Mouse (Mus musculus): ENCODE data around the gene 1600014C10Rik.

1600014C10Rik gene

DNA sequence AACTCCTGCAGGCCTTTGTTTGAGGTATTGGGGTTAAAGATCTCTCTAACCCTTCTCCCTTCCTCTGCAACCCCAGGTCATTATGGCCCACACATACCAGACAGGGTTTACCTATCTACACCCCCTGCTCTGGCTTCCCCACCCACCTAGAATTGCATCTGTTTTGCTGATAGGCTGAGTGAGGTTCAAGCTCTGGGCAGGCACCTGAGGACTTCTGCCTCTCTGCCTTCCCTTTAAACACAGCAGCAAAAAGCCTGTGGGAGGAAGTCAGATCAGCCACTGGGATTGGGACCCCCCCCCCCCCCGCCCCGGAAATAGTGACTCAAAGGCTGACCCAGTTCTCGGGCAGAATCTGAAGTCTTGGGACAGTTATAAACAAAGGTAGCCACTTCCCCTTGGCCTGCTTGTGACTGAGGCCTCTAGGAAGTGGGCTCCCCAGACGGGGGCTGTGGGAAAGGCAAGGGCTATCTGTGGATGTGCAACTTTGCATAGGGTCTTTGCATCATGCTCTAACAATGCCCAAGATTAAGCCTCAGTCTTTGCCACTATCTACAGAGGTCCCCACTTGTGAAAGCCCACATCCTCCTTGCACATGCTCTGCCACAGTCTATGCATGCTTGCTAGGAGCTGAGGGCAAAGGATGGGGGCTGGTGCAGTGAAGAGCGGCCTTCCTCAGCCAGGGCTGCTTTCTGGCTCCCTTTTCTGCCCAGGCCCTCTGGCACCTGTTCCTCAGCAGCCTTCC is 31.6 kb downstream of the 1600014C10Rik start:
- DNase-seq (ENCODE audit: extremely low spot score) = no peak

DNA sequence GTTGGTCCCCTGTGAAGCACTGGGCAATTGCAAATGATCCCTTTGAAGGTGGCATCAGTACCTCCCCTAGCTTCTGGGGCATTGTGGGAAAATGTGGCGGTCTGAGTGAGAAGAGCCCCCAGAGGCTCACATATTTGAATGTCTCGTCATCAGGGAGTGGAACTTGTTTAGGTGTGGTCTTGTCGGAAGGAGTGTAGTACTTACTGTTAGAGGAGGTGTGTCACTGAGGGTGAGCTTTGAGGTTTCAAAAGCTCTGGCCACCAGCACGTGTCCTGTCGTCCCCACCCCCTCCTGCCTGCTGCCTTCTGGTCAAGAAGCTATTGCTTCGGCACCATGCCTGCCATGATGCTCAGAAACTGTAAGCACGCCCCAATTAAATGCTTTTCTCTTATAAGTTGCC is 32.3 kb downstream of the 1600014C10Rik start:
- no peak for DNase-seq (ENCODE audit: extremely low spot score)

DNA sequence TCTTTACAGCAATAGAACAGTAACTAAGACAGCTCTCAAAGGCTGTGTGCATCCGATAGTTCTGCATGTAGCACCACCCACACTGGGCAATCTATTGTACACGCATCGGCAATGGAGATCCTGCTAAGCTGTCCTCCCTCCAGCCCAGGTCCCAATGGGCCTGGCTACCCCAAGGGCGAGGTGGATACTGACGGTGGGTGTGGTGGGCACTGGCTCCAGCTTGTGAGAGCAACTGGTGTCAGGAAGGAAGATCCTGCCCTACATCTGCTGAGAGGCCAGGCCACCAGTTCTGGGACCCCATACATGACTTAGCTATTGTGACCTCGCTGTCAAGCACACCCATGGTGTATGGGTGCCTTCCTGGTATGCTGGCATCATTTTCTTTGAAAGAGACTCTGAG is 32.7 kb downstream of the 1600014C10Rik start:
- no peak for DNase-seq (ENCODE audit: extremely low spot score)

DNA sequence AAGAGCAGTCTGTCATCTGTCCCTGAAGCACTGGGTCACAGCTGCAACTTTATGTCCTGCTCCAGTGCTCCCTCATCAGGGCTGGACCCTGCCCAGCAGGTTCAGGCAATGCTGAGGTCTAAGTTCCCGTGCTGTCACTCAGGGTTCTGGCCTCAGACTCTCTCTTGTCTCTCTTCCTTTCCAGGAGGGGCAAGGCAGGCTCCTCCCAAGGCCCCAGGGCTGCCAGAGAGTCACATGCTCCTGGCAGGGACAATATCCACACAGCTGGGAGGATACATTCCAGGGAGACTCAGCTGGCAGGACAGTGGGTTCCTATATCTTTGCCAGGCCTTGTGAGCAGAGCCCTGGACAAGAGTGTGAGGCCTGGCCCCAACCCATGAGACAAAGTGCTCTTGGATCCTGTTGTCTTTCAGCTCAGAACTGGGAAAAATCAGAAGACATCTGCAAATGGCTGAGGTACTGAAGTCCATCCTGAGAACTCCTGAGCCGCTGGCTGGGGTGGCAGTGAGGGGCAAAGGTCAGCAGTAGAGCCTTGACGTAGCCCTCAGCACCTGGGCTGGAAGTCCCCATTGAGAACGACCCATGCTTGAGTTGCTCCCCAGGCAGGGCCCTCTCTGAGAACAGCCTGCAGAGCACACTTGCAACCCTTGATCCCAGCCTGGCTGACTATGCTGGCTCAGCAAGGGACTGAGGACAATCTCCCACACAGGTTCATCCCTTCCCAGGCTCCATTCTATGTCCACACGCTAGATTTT is 34.6 kb downstream of the 1600014C10Rik start:
- no peak for DNase-seq (ENCODE audit: extremely low spot score)

DNA sequence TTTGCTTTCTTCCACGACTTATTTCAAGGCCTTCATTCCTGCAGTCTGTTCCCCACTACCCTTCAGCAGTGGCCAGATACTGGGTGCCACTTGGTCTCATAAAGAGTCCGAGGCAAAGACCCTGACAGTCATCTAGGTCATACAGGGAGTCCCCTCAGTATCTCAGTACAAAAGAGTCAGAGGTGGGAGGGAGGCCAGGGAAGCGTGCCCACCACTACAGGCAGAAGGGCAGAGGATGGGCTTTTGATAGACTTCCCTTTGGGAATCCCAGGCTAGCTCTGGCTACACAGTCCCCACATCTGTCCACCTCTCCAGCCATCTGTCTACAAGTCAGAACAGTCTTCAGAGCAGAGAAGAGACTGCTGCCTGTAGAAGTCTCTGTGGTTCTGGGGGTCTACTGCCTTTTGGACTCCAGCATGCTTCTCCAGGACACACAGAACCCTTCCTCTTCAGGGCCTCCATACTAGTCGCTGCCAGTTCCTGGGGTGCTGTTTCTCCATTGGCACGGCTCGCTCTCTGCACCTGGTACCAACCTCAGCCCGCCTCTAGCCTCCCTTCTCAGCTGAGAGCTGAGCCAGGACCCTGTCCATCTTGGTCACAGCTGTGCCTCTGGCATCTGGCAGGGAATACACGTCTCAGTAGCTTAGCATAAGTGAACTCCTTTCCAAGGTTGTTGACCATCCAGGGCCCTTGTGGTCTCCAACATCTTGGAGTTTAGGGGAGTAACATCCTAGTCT is 35.8 kb downstream of the 1600014C10Rik start:
- DNase-seq (ENCODE audit: extremely low spot score) = no peak

DNA sequence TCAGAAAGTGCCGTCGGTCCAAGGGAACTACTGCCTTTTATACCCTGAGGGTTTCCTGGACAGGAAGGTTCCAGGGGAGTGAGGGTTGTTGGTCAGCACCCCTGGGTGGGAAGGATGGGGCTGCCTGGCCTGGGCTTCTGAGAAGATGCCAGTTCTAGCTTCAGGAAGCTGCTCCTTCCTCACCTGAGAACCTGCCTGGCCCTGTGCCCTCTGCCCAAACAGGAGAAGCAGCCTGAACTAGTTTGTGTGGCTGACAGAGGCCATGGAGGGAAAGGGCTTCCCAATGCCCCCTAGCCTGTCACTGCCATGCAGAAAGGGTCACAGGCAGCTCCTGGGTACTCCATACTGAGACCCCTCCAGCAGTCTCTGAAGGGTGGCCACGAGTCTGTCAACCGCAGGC is 36.5 kb downstream of the 1600014C10Rik start:
- DNase-seq (ENCODE audit: extremely low spot score) = no peak

DNA sequence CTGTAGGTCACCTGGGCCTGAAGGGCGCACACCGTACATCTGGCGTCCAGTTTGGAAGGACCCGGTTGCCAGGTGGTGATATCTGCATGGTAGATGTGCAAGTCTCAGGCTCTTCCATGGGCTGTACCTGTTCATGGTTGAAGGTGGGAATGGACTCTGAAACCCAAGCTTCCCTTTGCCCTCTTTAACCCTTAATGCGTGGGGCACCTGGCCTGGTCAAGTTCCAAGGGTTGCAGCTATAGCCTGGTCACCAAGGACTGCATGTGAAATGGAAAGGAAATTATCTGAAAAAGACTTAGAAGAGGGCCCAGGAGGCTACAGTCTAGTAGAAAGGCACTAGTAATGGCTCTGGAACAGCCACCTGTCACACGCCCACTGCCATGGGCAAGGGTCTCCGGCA is 37.8 kb downstream of the 1600014C10Rik start:
- no peak for DNase-seq (ENCODE audit: extremely low spot score)

DNA sequence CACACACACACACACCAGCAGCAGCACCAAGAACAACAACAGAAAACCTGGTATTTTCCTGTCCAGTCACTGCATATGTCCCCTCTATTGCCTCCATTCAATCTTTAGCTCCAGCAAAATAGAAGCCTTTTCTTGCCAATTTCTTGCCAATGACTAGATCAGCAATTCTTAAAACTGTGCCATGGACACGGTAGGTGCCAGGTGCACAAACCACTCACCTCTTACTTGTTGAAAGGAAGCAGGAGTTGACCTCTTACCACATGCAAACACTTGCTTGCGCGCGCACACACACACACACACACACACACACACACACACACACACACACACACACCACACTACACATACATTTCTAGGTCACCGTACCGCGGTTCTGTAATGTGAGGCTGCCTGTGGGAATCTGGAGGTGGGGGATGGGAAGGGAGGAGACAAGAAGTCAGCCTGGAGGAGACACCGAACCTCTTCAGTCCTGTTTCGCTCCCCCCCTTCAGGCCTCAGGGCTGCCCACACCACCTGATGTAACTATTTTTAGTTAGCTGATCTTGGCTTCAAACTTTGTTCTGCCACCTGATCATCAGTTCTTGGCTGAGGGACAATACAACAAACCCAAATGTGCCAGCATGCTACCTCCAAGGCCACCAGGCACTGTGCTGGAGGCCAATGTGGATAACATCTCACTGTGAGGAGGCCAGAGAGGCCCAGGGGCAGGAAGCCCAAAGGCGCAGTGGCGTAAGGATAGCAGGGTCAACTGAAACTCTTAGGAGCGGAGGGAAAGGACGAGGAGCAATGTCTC is 41.8 kb downstream of the 1600014C10Rik start:
- DNase-seq (ENCODE audit: extremely low spot score) = no peak

DNA sequence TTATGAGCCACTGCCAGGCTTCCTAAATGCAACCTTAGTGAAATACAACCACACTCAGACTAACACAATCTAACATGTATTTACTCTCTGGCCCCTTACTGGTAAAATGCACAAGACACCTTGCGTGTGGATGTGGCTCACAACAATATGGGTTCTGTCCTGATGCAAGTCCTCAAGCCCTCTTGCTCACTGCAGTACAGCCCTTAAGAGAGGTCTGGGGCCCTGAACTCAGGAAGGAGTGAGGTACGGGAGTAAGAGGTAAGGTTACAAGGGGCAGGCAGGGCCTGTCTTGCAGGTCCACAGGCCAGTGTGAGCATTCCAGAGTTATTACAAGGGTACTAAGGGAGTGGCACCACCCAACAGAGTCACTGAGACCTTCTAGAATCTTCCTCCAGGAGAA is 43.2 kb downstream of the 1600014C10Rik start:
- DNase-seq (ENCODE audit: extremely low spot score) = no peak

DNA sequence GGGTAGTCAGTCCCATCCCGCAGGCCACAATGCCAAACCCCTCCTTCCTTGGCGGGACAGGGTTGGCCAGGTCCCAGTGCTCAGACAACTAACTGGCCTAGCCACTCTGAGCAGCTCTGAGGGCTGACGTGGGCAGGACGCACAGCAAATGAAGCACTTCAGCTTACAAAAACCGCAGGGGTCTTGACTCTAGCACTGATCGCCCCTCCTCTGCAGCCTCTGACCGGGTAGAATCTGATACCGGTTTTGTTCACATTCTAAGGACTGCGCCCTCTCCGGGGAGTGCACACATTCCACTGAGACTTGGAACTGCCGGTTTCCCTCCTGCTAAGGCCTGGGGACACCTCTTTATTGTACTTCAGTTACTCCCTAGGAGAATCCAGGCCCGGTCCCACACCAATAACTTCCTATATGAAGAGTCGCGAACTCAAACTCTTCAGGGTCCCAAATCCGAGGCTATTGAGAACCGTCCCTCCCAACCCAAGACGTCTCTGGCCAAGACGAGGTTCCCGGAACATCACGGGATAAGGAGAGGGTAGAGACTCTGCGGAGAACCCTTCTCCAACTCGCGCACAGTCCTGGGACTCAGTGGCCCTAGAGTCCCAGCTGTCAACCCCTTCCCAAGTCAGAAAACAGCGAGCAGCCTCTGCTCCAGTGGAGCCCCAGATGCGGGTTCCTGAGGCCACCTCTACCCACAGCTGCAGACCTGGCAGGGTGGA is 44.3 kb downstream of the 1600014C10Rik start:
- DNase-seq (ENCODE audit: extremely low spot score) = peak; percentile 68

DNA sequence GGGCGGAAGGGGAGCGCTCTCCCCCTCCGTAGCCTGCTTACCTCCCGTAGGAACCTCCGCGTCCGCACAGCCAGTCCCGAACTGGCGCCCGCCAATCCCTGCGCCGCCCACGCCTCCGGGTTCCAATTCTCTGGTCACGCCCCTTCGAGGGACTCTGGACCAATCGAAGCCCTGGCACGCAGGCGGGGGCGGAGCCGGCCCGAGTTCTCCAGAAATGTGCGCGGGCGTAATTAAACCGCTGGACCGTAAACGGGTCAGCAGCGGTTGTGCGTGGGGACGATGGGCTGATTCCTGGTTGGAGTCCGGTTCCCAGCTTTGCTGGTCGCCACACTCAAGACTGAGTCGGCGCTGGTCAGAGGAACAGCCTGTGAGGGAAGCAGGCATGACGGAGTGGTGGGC is 44.9 kb downstream of the 1600014C10Rik start, which contains the start of gene Plekhf1:
Gene Plekhf1 (minus strand): TSS at position 117 of the 399 bp plus-strand sequence.
- peak; percentile 94 for DNase-seq (ENCODE audit: extremely low spot score)

DNA sequence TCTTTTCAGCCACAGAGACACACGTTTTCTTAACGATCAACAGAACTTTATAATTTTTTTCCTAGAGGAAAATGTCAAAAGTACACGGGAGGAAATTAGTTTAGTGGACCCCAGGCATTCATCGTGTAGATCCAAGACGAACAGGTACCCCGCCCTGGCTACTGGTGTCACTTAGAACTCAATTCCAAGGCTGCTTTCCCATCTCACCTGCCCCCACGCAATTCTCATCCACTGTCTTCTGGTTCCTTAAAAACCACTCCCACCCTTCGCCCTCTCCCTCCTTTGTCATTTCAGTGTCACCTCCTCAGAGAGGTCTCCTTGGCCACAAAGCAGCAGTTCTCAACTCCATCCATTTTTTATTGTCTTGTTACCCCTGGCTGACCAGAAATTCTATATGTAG is 45.3 kb downstream of the 1600014C10Rik start:
- no peak for DNase-seq (ENCODE audit: extremely low spot score)

DNA sequence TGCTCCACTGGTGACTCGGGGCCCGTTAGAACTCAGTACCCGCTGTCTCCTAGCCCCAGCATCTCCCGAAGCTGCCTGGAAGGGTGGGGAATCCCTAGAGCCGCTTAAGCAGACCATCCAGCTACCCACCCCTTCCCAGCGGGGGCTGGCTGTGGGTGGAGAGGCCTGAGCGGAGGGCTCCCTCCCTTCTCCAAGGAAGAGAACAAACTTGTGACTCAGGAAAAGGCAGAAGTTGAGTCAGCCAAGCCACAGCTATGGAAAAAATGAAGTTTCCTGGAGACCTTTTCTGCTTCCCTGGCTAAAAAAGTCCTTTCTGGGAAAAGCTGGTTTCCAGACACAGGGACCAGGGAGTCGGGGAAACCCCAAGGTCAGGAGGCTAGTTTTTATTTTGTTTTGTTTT is 47.3 kb downstream of the 1600014C10Rik start:
- no peak for DNase-seq (ENCODE audit: extremely low spot score)

DNA sequence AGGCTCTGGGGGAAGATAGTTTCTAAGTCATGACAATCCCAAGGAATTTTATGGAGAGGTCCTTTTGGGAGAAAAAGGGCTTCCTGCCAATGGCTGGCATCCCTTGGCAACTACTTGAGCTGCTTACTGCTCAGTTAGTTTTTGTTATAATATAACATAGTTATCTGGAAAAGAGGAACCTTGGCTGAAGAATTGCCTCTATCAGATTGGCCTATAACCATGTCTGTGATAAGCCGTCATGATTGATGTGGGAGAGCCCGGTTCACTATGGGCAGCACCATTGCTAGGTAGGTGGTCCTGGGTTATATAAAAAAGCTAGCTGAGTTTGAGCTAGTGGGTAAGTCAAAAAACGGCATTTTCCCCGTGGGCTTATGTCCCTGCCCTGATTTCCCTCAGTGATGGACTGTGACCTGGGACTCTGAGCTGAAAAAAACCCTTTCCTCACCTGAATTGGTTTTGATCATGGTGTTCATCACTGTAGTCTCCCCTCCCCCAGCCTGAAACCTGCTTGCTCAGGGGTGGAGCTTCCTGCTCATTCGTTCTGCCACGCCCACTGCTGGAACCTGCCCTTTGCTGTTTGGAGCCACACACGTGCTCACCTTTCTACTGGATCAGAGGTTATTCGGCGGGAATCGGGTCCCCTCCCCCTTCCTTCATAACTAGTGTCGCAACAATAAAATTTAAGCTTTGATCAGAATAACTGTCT is 53.5 kb downstream of the 1600014C10Rik start:
- no peak for DNase-seq (ENCODE audit: extremely low spot score)

DNA sequence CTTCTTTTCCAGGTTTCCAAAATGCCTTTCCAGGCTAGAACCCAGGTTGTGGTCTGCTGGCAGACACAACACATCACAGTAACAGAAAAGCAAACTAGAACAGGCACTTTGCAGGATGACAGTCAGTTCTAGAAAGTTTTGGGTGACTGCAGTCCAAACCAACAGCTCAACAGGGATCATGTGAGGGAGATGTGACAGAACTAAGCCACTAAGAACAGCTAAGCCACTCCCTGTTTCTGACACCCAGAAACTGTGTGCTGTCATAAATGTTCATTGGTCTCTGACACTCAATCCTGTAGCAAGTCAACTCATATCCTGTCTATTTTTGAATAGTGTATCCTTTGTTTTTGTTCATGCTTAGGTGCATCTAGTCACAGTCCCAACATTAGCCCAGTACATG is 54.1 kb downstream of the 1600014C10Rik start:
- DNase-seq (ENCODE audit: extremely low spot score) = no peak

DNA sequence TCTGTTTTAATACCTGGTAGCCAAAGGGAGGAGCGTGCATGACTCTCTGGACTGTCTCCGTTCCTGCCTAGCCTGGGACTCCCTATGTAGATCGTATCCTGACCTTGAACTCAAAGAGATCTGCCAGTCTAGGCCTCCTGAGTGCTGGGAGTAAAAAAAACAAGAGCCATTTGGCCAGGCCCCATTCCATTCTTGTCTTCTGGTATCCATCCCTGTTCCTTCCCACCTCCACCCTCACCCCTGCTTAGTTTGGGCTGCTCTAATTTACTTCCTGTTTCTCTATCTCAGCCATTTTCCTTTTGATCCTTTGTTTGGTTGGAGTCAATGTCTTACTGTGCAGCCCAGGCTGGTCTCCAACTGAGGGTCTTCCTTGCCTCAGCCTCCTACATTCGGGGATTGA is 59.4 kb downstream of the 1600014C10Rik start:
- no peak for DNase-seq (ENCODE audit: extremely low spot score)

All from embryo, embryonic 9.5 days (tissue).